Mouse (Mus musculus): Measurements from ENCODE around the gene Glb1. TPM values are rescaled to one million over a fixed set of nuclear protein-coding genes. Genes with fewer than 3 reads are reported as not detected.

The Glb1 gene
- total RNA-seq, 1 experiment = 36.0 TPM

GRCm38 (mm10) chr9:114411295-114411694 lies 10.4 kb downstream of the Glb1 start:
- no peak for DNase-seq (ENCODE audit: low read depth, low spot score)
- Histone ChIP-seq H3K9me3 (ENCODE audit: control insufficient read depth, insufficient read depth, low read depth, low read length) (peaks cover 31% of the 10 kb centered on the region), H3K9ac (ENCODE audit: insufficient read depth, low read depth, low read length, poor library complexity, severe bottlenecking) (no peak overlapping the region), H3K4me3 (ENCODE audit: insufficient read depth in 1 of 2, low read depth in 1 of 2, low read length in 2 of 2, poor library complexity in 1 of 2, severe bottlenecking in 1 of 2) (no peak overlapping the region), H3K36me3 (ENCODE audit: control insufficient read depth, insufficient read depth, low read length, poor library complexity, severe bottlenecking) (peaks cover 67% of the 10 kb centered on the region), H3K4me1 (ENCODE audit: control insufficient read depth in 2 of 2, insufficient read depth in 2 of 2, low read length in 2 of 2, poor library complexity in 1 of 2) (no peaks in the 10 kb centered on the region), H3K27ac (ENCODE audit: insufficient read depth, low read depth, low read length, poor library complexity, severe bottlenecking) (no peak overlapping the region)
- TF ChIP-seq CHD2 (IDR thresholded peaks at IDR 0.05; ENCODE audit: low read depth, low read length) (no peak), HCFC1 (IDR thresholded peaks at IDR 0.05; ENCODE audit: borderline replicate concordance, insufficient read depth, low read length) (no peak), ZC3H11A (IDR thresholded peaks at IDR 0.05; ENCODE audit: borderline replicate concordance, low read depth, low read length) (no peak), MAFK (IDR thresholded peaks at IDR 0.05; ENCODE audit: insufficient read depth, low read depth, low read length) (no peak), ZNF384 (IDR thresholded peaks at IDR 0.05; ENCODE audit: low read depth, low read length) (no peak)
- in situ Hi-C loops (cut with MboI; ENCODE audit: low sequenced_read_pairs in 2 of 2, unreplicated experiment in 2 of 2) = no loop called here

DNA sequence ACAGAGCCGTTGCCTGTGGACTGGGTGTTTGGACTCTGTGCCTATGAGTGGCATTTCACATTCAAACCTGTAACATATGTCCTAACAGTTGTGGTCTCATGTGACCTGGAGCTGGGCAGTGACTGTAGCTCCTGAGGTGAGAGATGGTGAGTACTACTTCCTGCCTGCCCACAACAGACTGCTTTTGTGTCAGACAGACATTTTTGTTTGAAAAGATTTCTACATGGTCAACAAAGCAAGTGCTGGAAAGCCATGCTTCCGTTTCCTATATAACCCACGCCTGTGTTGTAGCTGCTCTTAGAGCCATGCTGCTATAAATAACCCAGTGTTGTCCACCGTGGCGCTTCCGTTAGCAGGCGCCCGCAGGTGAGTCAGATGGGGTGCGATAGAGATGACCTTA lies 11.5 kb downstream of the Glb1 start:
- DNase-seq (ENCODE audit: low read depth, low spot score) = no peak
- H3K36me3 ChIP-seq (ENCODE audit: control insufficient read depth, insufficient read depth, low read length, poor library complexity, severe bottlenecking) = peaks cover 69% of the 10 kb centered on the region
- no peak for TF ChIP-seq CHD2 (IDR thresholded peaks at IDR 0.05; ENCODE audit: low read depth, low read length)
- TF ChIP-seq ZNF384 (IDR thresholded peaks at IDR 0.05; ENCODE audit: low read depth, low read length) = no peak
- TF ChIP-seq ZC3H11A (IDR thresholded peaks at IDR 0.05; ENCODE audit: borderline replicate concordance, low read depth, low read length) = no peak
- no peak for TF ChIP-seq HCFC1 (IDR thresholded peaks at IDR 0.05; ENCODE audit: borderline replicate concordance, insufficient read depth, low read length)
- no peak for TF ChIP-seq MAFK (IDR thresholded peaks at IDR 0.05; ENCODE audit: insufficient read depth, low read depth, low read length)
- no peak overlapping the region for H3K9ac ChIP-seq (ENCODE audit: insufficient read depth, low read depth, low read length, poor library complexity, severe bottlenecking)
- no peak overlapping the region for H3K27ac ChIP-seq (ENCODE audit: insufficient read depth, low read depth, low read length, poor library complexity, severe bottlenecking)
- H3K4me1 ChIP-seq (ENCODE audit: control insufficient read depth in 2 of 2, insufficient read depth in 2 of 2, low read length in 2 of 2, poor library complexity in 1 of 2) = no peaks in the 10 kb centered on the region
- in situ Hi-C loops (cut with MboI; ENCODE audit: low sequenced_read_pairs in 2 of 2, unreplicated experiment in 2 of 2) = no loop called here
- peaks cover 38% of the 10 kb centered on the region for H3K9me3 ChIP-seq (ENCODE audit: control insufficient read depth, insufficient read depth, low read depth, low read length)
- no peak overlapping the region for H3K4me3 ChIP-seq (ENCODE audit: insufficient read depth in 1 of 2, low read depth in 1 of 2, low read length in 2 of 2, poor library complexity in 1 of 2, severe bottlenecking in 1 of 2)

- Histone ChIP-seq H3K4me1 (ENCODE audit: control insufficient read depth in 2 of 2, insufficient read depth in 2 of 2, low read length in 2 of 2, poor library complexity in 1 of 2) (no peaks in the 10 kb centered on the region), H3K36me3 (ENCODE audit: control insufficient read depth, insufficient read depth, low read length, poor library complexity, severe bottlenecking) (peaks cover 67% of the 10 kb centered on the region), H3K4me3 (ENCODE audit: insufficient read depth in 1 of 2, low read depth in 1 of 2, low read length in 2 of 2, poor library complexity in 1 of 2, severe bottlenecking in 1 of 2) (no peak overlapping the region), H3K9ac (ENCODE audit: insufficient read depth, low read depth, low read length, poor library complexity, severe bottlenecking) (no peak overlapping the region), H3K27ac (ENCODE audit: insufficient read depth, low read depth, low read length, poor library complexity, severe bottlenecking) (no peak overlapping the region), H3K9me3 (ENCODE audit: control insufficient read depth, insufficient read depth, low read depth, low read length) (peaks cover 42% of the 10 kb centered on the region)
- in situ Hi-C loops (cut with MboI; ENCODE audit: low sequenced_read_pairs in 2 of 2, unreplicated experiment in 2 of 2) = no loop called here
- DNase-seq (ENCODE audit: low read depth, low spot score) = no peak
- TF ChIP-seq CHD2 (IDR thresholded peaks at IDR 0.05; ENCODE audit: low read depth, low read length) = no peak
- no peak for TF ChIP-seq ZC3H11A (IDR thresholded peaks at IDR 0.05; ENCODE audit: borderline replicate concordance, low read depth, low read length)
- TF ChIP-seq MAFK (IDR thresholded peaks at IDR 0.05; ENCODE audit: insufficient read depth, low read depth, low read length) = no peak
- TF ChIP-seq HCFC1 (IDR thresholded peaks at IDR 0.05; ENCODE audit: borderline replicate concordance, insufficient read depth, low read length) = no peak
These were observed 13.0 kb downstream of the Glb1 start for GRCm38 (mm10) chr9:114413866-114414265.

- H3K4me1 ChIP-seq (ENCODE audit: control insufficient read depth in 2 of 2, insufficient read depth in 2 of 2, low read length in 2 of 2, poor library complexity in 1 of 2) = peaks cover 0 to 3% of the 10 kb centered on the region in 2 experiments; a peak in 1 of 4 replicates
- no peak overlapping the region for H3K9ac ChIP-seq (ENCODE audit: insufficient read depth, low read depth, low read length, poor library complexity, severe bottlenecking)
- in situ Hi-C loops (cut with MboI; ENCODE audit: low sequenced_read_pairs in 2 of 2, unreplicated experiment in 2 of 2) = no loop called here
- H3K4me3 ChIP-seq (ENCODE audit: insufficient read depth in 1 of 2, low read depth in 1 of 2, low read length in 2 of 2, poor library complexity in 1 of 2, severe bottlenecking in 1 of 2) = no peak overlapping the region
- DNase-seq (ENCODE audit: low read depth, low spot score) = no peak
- H3K27ac ChIP-seq (ENCODE audit: insufficient read depth, low read depth, low read length, poor library complexity, severe bottlenecking) = no peak overlapping the region
- no peak for TF ChIP-seq MAFK (IDR thresholded peaks at IDR 0.05; ENCODE audit: insufficient read depth, low read depth, low read length)
- peaks cover 59% of the 10 kb centered on the region for H3K36me3 ChIP-seq (ENCODE audit: control insufficient read depth, insufficient read depth, low read length, poor library complexity, severe bottlenecking)
- H3K9me3 ChIP-seq (ENCODE audit: control insufficient read depth, insufficient read depth, low read depth, low read length) = peaks cover 42% of the 10 kb centered on the region
These were observed 14.8 kb downstream of the Glb1 start for GRCm38 (mm10) chr9:114415701-114416100.

Data from ES-E14 (cell line).